Mouse (Mus musculus) limb, embryonic 15.5 days (tissue): ENCODE measurements around the gene Cog2. TPM values are rescaled to one million over a fixed set of nuclear protein-coding genes. Genes with fewer than 3 reads are reported as not detected.

ENCODE experiments used
- ATAC-seq: fragments of 200-750 bp; cut with Nextera tagmentation; 2 replicates; pipeline ENCODE4 v1.8.0; 2017; ENCODE audit warnings: low read depth, moderate TSS enrichment; ENCODE audit not compliant: insufficient number of reproducible peaks, low FRiP score, low TSS enrichment
- H3K27ac ChIP-seq: fragments of 300-500 bp; sonication (generic); 2 replicates; pipeline ENCODE4 v1.5.1; 2015; ENCODE audit warnings: moderate library complexity, mild to moderate bottlenecking, inconsistent platforms
- H3K27me3 ChIP-seq: fragments of 300-500 bp; sonication (generic); 2 replicates; pipeline ENCODE4 v1.6.1; 2015; ENCODE audit warnings: inconsistent platforms
- H3K36me3 ChIP-seq: fragments of 300-500 bp; sonication (generic); 2 replicates; pipeline ENCODE4 v1.6.1; 2015; ENCODE audit warnings: inconsistent platforms
- H3K4me1 ChIP-seq: fragments of 300-500 bp; sonication (generic); 2 replicates; pipeline ENCODE4 v1.6.1; 2015; ENCODE audit warnings: inconsistent platforms
- H3K4me2 ChIP-seq: fragments of 300-500 bp; sonication (generic); 2 replicates; pipeline ENCODE4 v1.6.1; 2015; ENCODE audit warnings: mild to moderate bottlenecking, inconsistent platforms
- H3K4me3 ChIP-seq: fragments of 300-500 bp; sonication (generic); 2 replicates; pipeline ENCODE4 v1.5.1; 2015; ENCODE audit warnings: mild to moderate bottlenecking, inconsistent platforms
- H3K9ac ChIP-seq: fragments of 300-500 bp; sonication (generic); 2 replicates; pipeline ENCODE4 v1.6.1; 2015; ENCODE audit warnings: inconsistent platforms
- H3K9me3 ChIP-seq: fragments of 300-500 bp; sonication (generic); 2 replicates; pipeline ENCODE4 v1.6.1; 2016; ENCODE audit warnings: inconsistent platforms
- WGBS: fragments of 180-500 bp; shearing (Covaris S2); methylation state at CpG from one replicate; pipeline ENCODE4 v1.1.7; 2015; 5-methylcytosine and 5-hydroxymethylcytosine counted together
- polyA plus RNA-seq: library from polyadenylated mRNA; unstranded; fragments of >200 nt; fragmentation: Nextera tagmentation; extraction: Ambion mirVana; gene quantifications from 2 replicates; pipeline ENCODE4 v1.2.1, GENCODE M21; 2015

The Cog2 gene
- polyA plus RNA-seq, result 38.8 and 41.0 TPM in 2 replicates

DNA sequence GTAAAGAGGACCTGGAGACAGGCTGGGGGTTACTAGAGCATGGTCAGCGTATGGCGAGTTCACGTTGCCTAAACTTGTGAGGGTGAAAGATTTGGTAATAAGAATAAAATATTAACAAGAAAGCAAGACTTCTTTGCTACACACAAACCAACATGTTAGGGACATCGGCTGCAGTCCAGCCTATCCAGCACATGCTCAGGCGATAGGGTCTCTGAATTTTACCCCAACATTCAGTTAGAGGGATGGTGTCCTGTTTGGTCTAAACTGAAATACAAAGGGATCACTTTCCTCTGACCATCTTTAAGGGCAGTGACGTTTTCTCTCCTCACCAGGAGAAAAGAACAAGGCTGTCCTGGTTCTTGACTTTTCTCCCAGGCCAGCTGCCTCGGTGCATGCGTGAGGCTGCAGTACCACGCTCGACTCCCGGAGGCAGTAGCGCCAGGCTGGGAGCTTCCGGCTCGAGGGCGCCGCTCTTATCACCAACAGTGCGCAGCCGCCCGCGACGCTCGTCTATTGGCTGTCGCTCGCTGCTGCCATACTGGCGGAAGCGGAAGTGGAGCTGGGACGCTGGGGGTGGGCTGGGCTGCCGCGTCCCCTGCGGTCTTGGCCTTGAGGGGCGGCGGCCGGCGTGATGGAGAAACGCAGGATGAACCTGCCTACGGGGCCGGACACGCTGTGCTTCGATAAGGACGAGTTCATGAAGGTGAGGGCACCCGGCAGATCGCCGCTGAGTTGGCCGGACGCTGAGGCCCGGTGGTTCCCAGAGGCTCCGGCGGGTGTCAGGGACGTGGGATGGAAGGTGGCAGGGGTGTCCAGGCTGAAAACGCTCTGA lies at the start of gene Cog2:
Cog2 (plus strand) TSS at position 519 of the 832 bp plus-strand sequence.
- peaks cover 15% of the 10 kb centered on the region for H3K36me3 ChIP-seq
- H3K4me3 ChIP-seq, result peak within 1 kb of the TSS; percentile 71
- H3K9me3 ChIP-seq, result no peaks in the 10 kb centered on the region
- H3K9ac ChIP-seq, result peak within 1 kb of the TSS; percentile 68
- 9% methylated on average over 50 of the region's 50 CpGs for WGBS
- peak; percentile 96 for ATAC-seq
- H3K27me3 ChIP-seq, result no peaks in the 10 kb centered on the region
- no peak within 1 kb of the TSS for H3K27ac ChIP-seq
- H3K4me1 ChIP-seq, result peaks cover 17% of the 10 kb centered on the region
- H3K4me2 ChIP-seq, result peak within 1 kb of the TSS; percentile 58

GRCm38 (mm10) chr8:124475690-124476089 lies 44.9 kb upstream of the Cog2 start:
- no peak for ATAC-seq
- Histone ChIP-seq H3K4me3 (no peak overlapping the region), H3K36me3 (no peaks in the 10 kb centered on the region), H3K4me1 (no peaks in the 10 kb centered on the region), H3K27me3 (no peaks in the 10 kb centered on the region), H3K27ac (no peak overlapping the region), H3K4me2 (no peak overlapping the region), H3K9ac (no peak overlapping the region), H3K9me3 (no peaks in the 10 kb centered on the region)
- 69% methylated on average over 5 of the region's 5 CpGs for WGBS

- Histone ChIP-seq H3K36me3 (no peaks in the 10 kb centered on the region), H3K4me3 (no peak overlapping the region), H3K27ac (no peak overlapping the region), H3K9ac (no peak overlapping the region), H3K4me2 (no peak overlapping the region), H3K9me3 (no peaks in the 10 kb centered on the region), H3K4me1 (no peaks in the 10 kb centered on the region), H3K27me3 (no peaks in the 10 kb centered on the region)
- 67% methylated on average over 9 of the region's 9 CpGs for WGBS
- ATAC-seq, result no peak
Observed at GRCm38 (mm10) chr8:124476701-124477100, 43.9 kb upstream of the Cog2 start.

DNA sequence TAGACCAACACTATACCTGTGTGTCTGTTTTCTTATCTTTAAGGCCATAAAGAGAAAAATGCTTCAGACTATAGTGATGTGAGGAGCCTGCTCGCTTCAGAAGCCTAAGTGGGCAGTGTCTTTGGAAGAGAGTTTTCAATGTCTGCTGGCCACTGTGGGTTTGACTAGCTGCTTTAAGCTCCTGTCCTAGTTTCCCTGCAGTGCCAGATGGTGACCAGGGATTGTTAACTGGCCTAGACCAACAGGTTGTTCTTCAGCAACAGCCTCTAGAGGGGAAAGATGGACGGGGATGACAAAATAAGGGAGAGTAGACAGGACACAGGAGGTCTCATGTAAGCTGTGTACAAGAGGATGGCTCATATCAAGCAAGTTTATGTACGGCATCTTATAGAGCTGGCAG lies 41.3 kb upstream of the Cog2 start:
- 73% methylated on average over 3 of the region's 3 CpGs for WGBS

GRCm38 (mm10) chr8:124480321-124480720 lies 40.2 kb upstream of the Cog2 start:
- Histone ChIP-seq H3K36me3 (no peaks in the 10 kb centered on the region), H3K4me1 (no peaks in the 10 kb centered on the region), H3K9me3 (no peaks in the 10 kb centered on the region), H3K27ac (no peak overlapping the region), H3K9ac (no peak overlapping the region), H3K4me3 (no peak overlapping the region), H3K4me2 (no peak overlapping the region), H3K27me3 (no peaks in the 10 kb centered on the region)
- 88% methylated on average over 8 of the region's 8 CpGs for WGBS
- no peak for ATAC-seq

More for the DNA sequence above, 41.3 kb upstream of the Cog2 start:
- Histone ChIP-seq H3K9ac (no peak overlapping the region), H3K27me3 (no peaks in the 10 kb centered on the region), H3K4me3 (no peak overlapping the region), H3K4me2 (no peak overlapping the region), H3K9me3 (no peaks in the 10 kb centered on the region), H3K4me1 (no peaks in the 10 kb centered on the region), H3K27ac (no peak overlapping the region), H3K36me3 (no peaks in the 10 kb centered on the region)
- no peak for ATAC-seq

GRCm38 (mm10) chr8:124482790-124483189 lies 37.8 kb upstream of the Cog2 start:
- H3K27me3 ChIP-seq, result no peaks in the 10 kb centered on the region
- H3K27ac ChIP-seq, result no peak overlapping the region
- no peak overlapping the region for H3K4me3 ChIP-seq
- no peaks in the 10 kb centered on the region for H3K9me3 ChIP-seq
- no peaks in the 10 kb centered on the region for H3K4me1 ChIP-seq
- no peaks in the 10 kb centered on the region for H3K36me3 ChIP-seq
- no peak overlapping the region for H3K4me2 ChIP-seq
- ATAC-seq, result no peak
- WGBS, result 87% methylated on average over 2 of the region's 2 CpGs
- no peak overlapping the region for H3K9ac ChIP-seq

GRCm38 (mm10) chr8:124483356-124484115 lies 37.0 kb upstream of the Cog2 start:
- Histone ChIP-seq H3K27me3 (no peaks in the 10 kb centered on the region), H3K4me1 (no peaks in the 10 kb centered on the region), H3K27ac (no peak overlapping the region), H3K36me3 (no peaks in the 10 kb centered on the region), H3K9ac (no peak overlapping the region), H3K4me2 (no peak overlapping the region), H3K4me3 (no peak overlapping the region), H3K9me3 (no peaks in the 10 kb centered on the region)
- no peak for ATAC-seq
- 74% methylated on average over 7 of the region's 7 CpGs for WGBS

DNA sequence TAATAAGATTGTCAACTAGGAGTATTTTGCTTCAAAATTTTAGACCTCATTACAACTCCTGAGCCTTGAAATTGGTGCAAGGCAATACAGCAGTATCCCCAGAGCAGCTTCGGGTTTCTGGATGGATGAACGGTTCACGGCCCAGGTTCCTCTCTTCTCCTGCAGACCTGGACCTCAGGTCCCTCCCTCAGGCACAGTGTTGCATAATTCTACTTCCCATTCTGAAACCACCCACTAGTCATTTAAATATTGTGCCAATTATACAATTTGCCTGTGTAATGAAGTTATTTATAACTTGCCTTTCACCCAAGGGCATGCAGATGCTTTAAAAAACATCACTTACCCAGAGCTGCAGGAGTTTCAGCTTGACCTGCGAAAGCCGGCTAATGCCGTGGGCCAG lies 31.3 kb upstream of the Cog2 start:
- no peak for ATAC-seq
- H3K9ac ChIP-seq, result no peak overlapping the region
- H3K27me3 ChIP-seq, result no peaks in the 10 kb centered on the region
- peaks cover 4% of the 10 kb centered on the region; the same call in 1 of the 2 replicates for H3K4me1 ChIP-seq
- H3K4me2 ChIP-seq, result no peak overlapping the region
- 87% methylated on average over 6 of the region's 6 CpGs for WGBS
- no peaks in the 10 kb centered on the region for H3K9me3 ChIP-seq
- no peaks in the 10 kb centered on the region for H3K36me3 ChIP-seq
- no peak overlapping the region for H3K4me3 ChIP-seq
- H3K27ac ChIP-seq, result no peak overlapping the region

GRCm38 (mm10) chr8:124489786-124490185 lies 30.8 kb upstream of the Cog2 start:
- Histone ChIP-seq H3K9ac (no peak overlapping the region), H3K36me3 (no peaks in the 10 kb centered on the region), H3K27me3 (no peaks in the 10 kb centered on the region), H3K4me3 (no peak overlapping the region), H3K27ac (no peak overlapping the region), H3K9me3 (no peaks in the 10 kb centered on the region), H3K4me2 (no peak overlapping the region), H3K4me1 (peaks cover 8% of the 10 kb centered on the region; the same call in 1 of the 2 replicates)
- WGBS, result 87% methylated on average over 6 of the region's 6 CpGs
- no peak for ATAC-seq

DNA sequence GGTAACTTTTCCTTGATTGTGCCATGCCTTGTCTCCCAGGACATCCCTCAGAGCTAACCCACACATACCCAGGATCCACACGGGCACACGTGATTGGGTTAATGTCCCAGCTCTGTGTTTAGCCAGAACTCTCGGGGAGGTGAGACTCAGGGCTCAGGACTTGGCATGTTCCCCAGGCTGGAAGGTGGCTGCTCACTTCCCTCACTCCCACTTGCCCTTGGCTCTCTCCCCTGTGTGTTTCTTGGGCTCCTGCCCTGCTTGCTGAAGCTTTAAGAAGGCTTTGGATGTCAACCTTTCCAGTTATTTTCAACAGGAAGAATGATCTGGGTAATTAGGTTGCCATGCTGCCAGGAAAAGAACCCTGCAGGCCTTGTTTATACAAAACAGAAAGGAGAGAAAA lies 26.2 kb upstream of the Cog2 start:
- Histone ChIP-seq H3K9me3 (no peaks in the 10 kb centered on the region), H3K36me3 (no peaks in the 10 kb centered on the region), H3K4me2 (no peak overlapping the region), H3K4me1 (peaks cover 22% of the 10 kb centered on the region; the same call in 1 of the 2 replicates), H3K9ac (no peak overlapping the region), H3K4me3 (no peak overlapping the region), H3K27me3 (no peaks in the 10 kb centered on the region), H3K27ac (peak overlapping the region; percentile 39)
- no peak for ATAC-seq
- 59% methylated on average over 3 of the region's 3 CpGs for WGBS

DNA sequence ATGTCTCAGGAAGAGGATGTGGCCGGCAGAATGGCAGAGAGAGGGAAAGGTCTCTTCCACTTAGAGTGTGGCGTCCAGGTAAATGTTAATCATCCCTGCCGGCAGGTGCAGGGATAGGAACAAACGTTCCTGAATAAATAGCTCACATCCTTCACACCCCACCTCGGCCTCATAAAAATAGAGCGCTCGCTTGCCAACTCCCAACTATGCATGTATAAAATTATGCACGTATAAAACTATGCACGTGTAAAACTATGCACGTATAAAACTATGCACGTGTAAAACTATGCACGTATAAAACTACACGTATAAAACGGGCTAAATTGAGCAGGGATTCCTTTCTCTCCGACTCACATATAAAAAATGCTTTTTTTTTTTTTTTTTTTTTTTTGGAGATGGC lies 25.6 kb upstream of the Cog2 start:
- WGBS, result 47% methylated on average over 15 of the region's 15 CpGs

DNA sequence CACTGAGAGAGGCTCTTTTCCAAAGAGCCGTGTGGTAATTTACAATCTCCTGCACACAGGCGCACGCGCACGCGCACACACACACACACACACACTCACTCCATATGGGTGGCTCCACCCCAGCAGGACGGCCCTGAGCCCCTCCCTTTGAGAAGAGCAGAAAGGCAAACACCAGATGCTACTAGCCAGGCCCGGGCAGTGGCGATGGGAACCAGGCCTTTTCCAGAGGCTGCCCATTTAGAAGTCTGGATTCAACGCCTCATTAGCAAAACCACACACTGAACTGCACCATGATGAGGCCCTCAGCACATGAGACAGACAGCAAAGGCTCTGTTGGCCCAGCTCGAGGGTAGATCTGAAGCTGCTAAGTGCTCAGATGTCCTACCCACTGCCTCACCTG lies 24.9 kb upstream of the Cog2 start:
- Histone ChIP-seq H3K4me3 (no peak overlapping the region), H3K27me3 (no peaks in the 10 kb centered on the region), H3K27ac (peak overlapping the region; percentile 81), H3K4me2 (no peak overlapping the region), H3K9ac (no peak overlapping the region), H3K9me3 (no peaks in the 10 kb centered on the region), H3K4me1 (peaks cover 22% of the 10 kb centered on the region; the same call in 1 of the 2 replicates), H3K36me3 (no peaks in the 10 kb centered on the region)
- 53% methylated on average over 11 of the region's 11 CpGs for WGBS
- peak; percentile 53; the same call in 1 of the 2 replicates for ATAC-seq

More for the DNA sequence above, 25.6 kb upstream of the Cog2 start:
- Histone ChIP-seq H3K4me1 (peaks cover 22% of the 10 kb centered on the region; the same call in 1 of the 2 replicates), H3K27ac (peak overlapping the region; percentile 81), H3K9ac (no peak overlapping the region), H3K27me3 (no peaks in the 10 kb centered on the region), H3K36me3 (no peaks in the 10 kb centered on the region), H3K9me3 (no peaks in the 10 kb centered on the region), H3K4me3 (no peak overlapping the region), H3K4me2 (no peak overlapping the region)
- no peak; the same call in 1 of the 2 replicates for ATAC-seq
